Mouse (Mus musculus): ENCODE measurements at regions not wholly inside any gene's neighbourhood (a gene's known extent, or its start where the extent isn't known, plus 50 kb on each side); places are given as distances from the start of the nearest gene placed in this dataset.

- no peak for DNase-seq
Measured at GRCm38 (mm10) chr6:93478521-93478920, 535.2 kb upstream of the Adamts9 start.

- DNase-seq: no peak
Measured at GRCm38 (mm10) chr6:93474981-93475380, 531.7 kb upstream of the Adamts9 start.

GRCm38 (mm10) chr6:93467867-93468266 lies 524.6 kb upstream of the Adamts9 start:
- DNase-seq: no peak

DNA sequence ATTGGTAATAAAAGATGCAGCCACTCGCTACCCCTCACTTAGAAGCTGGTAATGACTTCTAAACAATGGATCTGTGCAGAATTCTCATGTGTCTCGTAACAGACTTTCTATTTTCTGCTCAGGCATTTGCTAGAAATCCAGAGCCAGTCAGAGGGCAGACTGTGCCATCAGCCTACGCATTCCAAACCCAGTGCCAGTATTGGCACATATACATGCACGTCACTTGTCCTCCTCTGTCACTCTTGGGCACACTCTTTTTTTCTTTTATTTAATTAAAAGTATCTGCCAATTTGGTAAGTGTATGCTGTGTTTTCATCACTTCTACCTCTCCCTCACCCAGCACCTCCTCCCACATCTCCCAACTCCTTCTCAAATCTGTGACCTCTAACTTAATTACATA lies 519.6 kb upstream of the Adamts9 start:
- DNase-seq: no peak

GRCm38 (mm10) chr6:93461374-93461773 lies 518.1 kb upstream of the Adamts9 start:
- no peak for DNase-seq

- no peak for DNase-seq
Measured at GRCm38 (mm10) chr6:93457613-93458012, 514.3 kb upstream of the Adamts9 start.

- no peak for DNase-seq
Measured at GRCm38 (mm10) chr6:93456383-93457033, 513.2 kb upstream of the Adamts9 start.

GRCm38 (mm10) chr6:93445568-93445967 lies 502.3 kb upstream of the Adamts9 start:
- no peak for DNase-seq

DNA sequence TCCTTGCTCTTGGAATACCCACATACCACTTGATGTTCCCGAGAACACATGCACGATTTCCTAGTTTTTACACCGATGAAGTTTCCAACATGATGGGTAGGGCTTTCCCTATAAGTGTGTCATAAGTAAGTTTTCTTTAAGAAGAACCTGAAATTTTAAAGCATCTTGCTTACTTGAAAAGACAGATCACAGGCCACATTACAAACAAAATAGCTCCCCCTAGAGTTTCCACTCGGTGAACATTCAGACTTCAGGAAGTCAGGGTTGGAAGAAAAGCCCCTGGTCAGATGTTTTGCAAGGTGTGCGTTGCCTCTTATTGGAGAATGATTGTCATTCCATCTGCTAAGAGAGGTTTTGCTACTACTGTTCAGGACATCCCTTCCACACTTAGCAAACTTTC lies 501.8 kb upstream of the Adamts9 start:
- DNase-seq: no peak

GRCm38 (mm10) chr6:93443766-93444557 lies 500.7 kb upstream of the Adamts9 start:
- no peak for DNase-seq

DNA sequence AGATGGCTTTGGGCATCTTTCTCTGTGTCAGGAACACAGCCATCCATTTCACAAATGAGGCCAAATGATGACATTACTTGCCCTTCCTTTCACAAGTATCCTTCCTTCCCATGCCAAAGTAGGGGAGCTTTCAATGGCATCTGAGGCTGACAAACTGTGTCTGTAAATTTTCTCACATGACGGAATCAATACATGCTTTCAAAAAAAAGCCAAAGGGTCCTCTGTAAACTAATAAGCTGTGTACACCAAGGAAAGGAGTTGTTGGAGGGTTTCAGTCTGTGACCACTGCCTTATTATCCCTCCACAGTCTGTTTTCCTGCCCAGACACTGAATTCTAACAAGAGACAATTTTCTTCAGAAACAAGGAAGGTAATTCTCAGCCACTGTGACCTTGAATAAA lies 490.2 kb upstream of the Adamts9 start:
- no peak for DNase-seq

DNA sequence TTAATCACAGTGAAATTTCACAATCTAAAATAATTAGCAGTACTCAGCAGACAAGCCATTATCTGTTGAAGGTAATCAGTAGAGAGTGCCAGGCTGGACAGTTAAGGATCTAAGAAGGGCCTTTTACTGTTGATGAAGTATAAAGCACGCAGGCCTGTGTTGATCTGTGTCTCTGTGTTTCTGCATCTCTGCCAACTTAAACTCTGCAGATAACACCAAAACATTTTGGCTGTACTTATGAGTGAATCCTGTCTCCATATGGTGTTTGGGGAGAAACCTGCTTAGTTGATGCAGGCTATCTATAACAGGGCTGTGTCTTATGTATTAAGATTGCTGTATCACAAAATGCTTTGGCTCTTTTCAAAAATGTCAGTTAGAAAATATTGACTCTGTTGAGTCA lies 482.8 kb upstream of the Adamts9 start:
- no peak for DNase-seq

DNA sequence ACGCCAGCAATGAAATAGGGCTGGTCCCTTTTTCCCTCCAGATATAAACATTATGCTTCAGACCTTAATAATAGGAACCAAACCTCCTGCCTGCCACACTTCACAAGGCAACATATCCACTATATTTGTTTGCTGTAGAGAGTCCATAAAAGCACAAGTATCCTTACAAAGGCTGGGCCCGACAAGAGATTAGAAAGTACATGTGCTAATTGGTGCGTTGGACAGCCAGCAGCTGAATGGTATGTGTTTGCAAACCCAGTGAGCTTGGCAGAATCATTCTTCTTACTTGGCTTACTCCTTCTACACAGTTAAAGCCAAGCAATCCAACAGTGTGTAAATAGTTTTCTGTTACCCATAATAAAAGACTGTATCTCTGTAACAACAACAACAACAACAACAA lies 479.6 kb upstream of the Adamts9 start:
- DNase-seq: no peak

DNA sequence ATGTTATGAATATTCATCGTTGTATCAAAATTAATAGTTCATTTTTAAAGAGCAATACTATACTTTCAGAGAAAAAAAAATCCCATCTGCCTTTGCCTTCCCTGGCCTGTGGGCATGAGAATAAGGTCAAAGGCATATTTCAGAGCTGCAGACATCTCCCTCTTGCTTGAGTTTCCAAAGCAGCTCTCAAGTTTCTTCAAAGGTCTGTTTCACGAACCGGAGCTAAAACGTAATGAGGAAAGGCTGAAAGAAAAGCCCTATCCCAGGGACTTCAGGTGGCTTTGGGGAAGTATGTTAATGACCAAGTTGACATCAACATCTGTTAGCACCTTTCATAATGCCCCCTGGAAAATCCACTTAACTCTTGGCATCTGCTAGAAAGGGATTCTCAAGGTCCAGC lies 479.0 kb upstream of the Adamts9 start:
- DNase-seq: no peak

GRCm38 (mm10) chr6:93417625-93418024 lies 474.3 kb upstream of the Adamts9 start:
- DNase-seq: no peak

- no peak for DNase-seq
Measured at GRCm38 (mm10) chr6:93416006-93416405, 472.7 kb upstream of the Adamts9 start.

- no peak for DNase-seq
Measured at GRCm38 (mm10) chr6:93411077-93411452, 467.8 kb upstream of the Adamts9 start.

GRCm38 (mm10) chr6:93410416-93411076 lies 467.3 kb upstream of the Adamts9 start:
- no peak for DNase-seq

DNA sequence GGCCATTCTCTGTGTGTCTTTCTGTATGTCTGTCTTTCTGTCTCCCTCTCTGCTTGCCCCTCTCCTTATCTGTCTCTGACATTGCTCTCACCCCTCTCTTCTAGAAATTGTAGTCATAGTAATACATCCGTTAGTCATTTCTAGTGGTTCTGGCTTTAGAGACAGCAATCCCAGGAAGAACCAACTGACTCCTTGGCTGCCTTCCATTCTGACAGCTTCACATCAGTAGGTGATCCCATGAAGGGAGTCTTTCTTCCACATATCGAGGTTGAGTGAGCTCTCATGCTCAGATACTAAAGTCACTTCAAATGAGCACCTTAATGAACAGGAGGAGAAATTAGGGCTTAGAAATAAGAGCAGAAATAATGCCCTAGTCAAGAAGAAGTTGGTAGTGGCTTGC lies 455.3 kb upstream of the Adamts9 start:
- DNase-seq: no peak

- DNase-seq: no peak
Measured at GRCm38 (mm10) chr6:93397074-93397473, 453.8 kb upstream of the Adamts9 start.

DNA sequence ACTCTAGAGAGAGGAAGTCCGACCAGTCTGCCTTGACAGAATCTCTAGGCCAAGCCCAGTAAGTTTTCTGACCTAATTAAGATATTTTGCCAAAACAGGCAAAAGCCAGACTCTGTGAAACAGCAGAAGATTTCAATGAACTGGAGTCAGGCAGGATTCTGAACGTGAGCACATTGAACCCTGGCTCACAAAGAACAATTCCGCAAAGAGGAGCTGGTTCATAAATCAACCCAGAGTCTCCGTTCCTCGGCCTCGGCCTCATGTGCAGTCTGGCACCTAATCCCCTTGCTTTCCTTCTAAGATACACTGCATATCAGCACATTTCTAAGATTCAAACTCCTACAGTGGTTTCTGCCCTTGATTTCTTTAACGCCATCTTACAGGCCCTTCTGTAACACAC lies 452.7 kb upstream of the Adamts9 start:
- no peak for DNase-seq

DNA sequence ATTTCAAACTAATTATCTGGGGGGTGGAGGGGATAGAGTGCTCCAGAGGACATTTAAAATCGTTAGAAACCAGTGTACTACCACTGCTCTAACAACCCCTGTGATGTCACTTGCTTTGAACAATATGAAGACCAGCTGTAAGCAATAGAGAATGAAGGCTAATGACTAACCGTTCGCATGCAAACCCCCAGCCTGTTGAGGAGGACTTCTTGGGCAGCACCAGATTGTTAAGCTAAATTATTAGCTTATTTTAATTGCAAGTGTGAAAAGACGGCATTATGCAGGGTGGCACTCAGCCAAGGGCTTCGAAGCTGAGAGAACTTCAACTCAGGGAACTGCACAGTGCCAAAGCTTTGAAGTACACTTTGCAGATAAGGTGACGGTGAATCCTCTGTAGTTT lies 452.0 kb upstream of the Adamts9 start:
- no peak for DNase-seq

DNA sequence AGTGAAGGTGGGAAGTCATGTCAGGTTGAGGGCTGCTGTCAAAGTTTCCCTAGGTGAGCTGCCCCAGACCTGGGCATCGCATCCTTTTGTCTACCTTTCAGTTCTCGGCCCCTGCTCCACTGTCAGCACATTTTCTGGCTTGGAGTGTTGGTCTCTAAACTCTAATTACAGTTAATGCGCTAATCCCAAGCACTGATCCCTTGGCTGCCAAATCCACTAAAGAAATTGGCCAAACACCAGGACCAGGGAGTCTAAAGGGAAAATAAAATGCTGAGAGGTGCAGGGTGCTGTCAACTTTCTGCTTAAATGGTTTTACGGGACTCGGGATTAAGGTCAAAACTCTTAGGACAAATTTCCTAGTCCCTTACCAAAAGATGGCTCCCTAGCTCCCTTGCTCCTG lies 450.3 kb upstream of the Adamts9 start:
- DNase-seq: no peak

GRCm38 (mm10) chr6:93392402-93392801 lies 449.1 kb upstream of the Adamts9 start:
- no peak for DNase-seq

Measured in spleen, adult 18-20 months (tissue).